Mouse (Mus musculus): ENCODE results near the gene Lima1. TPM values are rescaled to one million over a fixed set of nuclear protein-coding genes. Genes with fewer than 3 reads are reported as not detected.

Gene Lima1
- polyA plus RNA-seq, 1 experiment from 2014 or later = 69.4 TPM

- Histone ChIP-seq H3K4me3 (ENCODE audit: low read depth, low read length) (peak overlapping the region; percentile 91), H3K36me3 (ENCODE audit: control insufficient read depth, insufficient read depth, low read length) (no peaks in the 10 kb centered on the region), H3K9me3 (ENCODE audit: control insufficient read depth, low read depth, low read length) (no peaks in the 10 kb centered on the region), H3K27me3 (ENCODE audit: control insufficient read depth, insufficient read depth, low read length) (no peaks in the 10 kb centered on the region), H3K4me1 (ENCODE audit: control insufficient read depth, insufficient read depth, low read length) (peaks cover 16% of the 10 kb centered on the region), H3K4me2 (replicated peaks; ENCODE audit: low read depth, low read length) (peak overlapping the region; percentile 65), H3K27ac (ENCODE audit: low read length) (peak overlapping the region; percentile 95), H3K9ac (replicated peaks; ENCODE audit: low read depth, low read length) (peak overlapping the region; percentile 81)
- WGBS = under 1% methylated on average over 59 of the region's 59 CpGs
- peak; percentile 61 for ATAC-seq (ENCODE audit: insufficient number of reproducible peaks, insufficient read depth, low FRiP score, low read depth)
Measured at GRCm38 (mm10) chr15:99771601-99772276, 103.5 kb downstream of the Lima1 start.

- peak overlapping the region; percentile 95 for H3K27ac ChIP-seq (ENCODE audit: low read length)
- WGBS = 8% methylated on average over 5 of the region's 5 CpGs
- peak overlapping the region; percentile 65 for H3K4me2 ChIP-seq (replicated peaks; ENCODE audit: low read depth, low read length)
Measured at GRCm38 (mm10) chr15:99771004-99771500, 104.2 kb downstream of the Lima1 start.

GRCm38 (mm10) chr15:99768761-99769160, 106.5 kb downstream of the Lima1 start:
- H3K9ac ChIP-seq (replicated peaks; ENCODE audit: low read depth, low read length) = no peak overlapping the region
- H3K4me3 ChIP-seq (ENCODE audit: low read depth, low read length) = no peak overlapping the region
- no peak for ATAC-seq (ENCODE audit: insufficient number of reproducible peaks, insufficient read depth, low FRiP score, low read depth)
- peaks cover 16% of the 10 kb centered on the region for H3K4me1 ChIP-seq (ENCODE audit: control insufficient read depth, insufficient read depth, low read length)
- WGBS = 92% methylated on average over 1 of the region's 1 CpGs
- H3K9me3 ChIP-seq (ENCODE audit: control insufficient read depth, low read depth, low read length) = no peaks in the 10 kb centered on the region
- no peaks in the 10 kb centered on the region for H3K27me3 ChIP-seq (ENCODE audit: control insufficient read depth, insufficient read depth, low read length)
- no peak overlapping the region for H3K27ac ChIP-seq (ENCODE audit: low read length)
- H3K4me2 ChIP-seq (replicated peaks; ENCODE audit: low read depth, low read length) = no peak overlapping the region
- H3K36me3 ChIP-seq (ENCODE audit: control insufficient read depth, insufficient read depth, low read length) = no peaks in the 10 kb centered on the region

More at GRCm38 (mm10) chr15:99771004-99771500, 104.2 kb downstream of the Lima1 start:
- no peaks in the 10 kb centered on the region for H3K27me3 ChIP-seq (ENCODE audit: control insufficient read depth, insufficient read depth, low read length)
- H3K9ac ChIP-seq (replicated peaks; ENCODE audit: low read depth, low read length) = peak overlapping the region; percentile 81
- H3K36me3 ChIP-seq (ENCODE audit: control insufficient read depth, insufficient read depth, low read length) = no peaks in the 10 kb centered on the region
- no peak for ATAC-seq (ENCODE audit: insufficient number of reproducible peaks, insufficient read depth, low FRiP score, low read depth)
- peak overlapping the region; percentile 91 for H3K4me3 ChIP-seq (ENCODE audit: low read depth, low read length)
- H3K4me1 ChIP-seq (ENCODE audit: control insufficient read depth, insufficient read depth, low read length) = peaks cover 16% of the 10 kb centered on the region
- H3K9me3 ChIP-seq (ENCODE audit: control insufficient read depth, low read depth, low read length) = no peaks in the 10 kb centered on the region

- peaks cover 14% of the 10 kb centered on the region for H3K4me1 ChIP-seq (ENCODE audit: control insufficient read depth, insufficient read depth, low read length)
- WGBS = 87% methylated on average over 4 of the region's 4 CpGs
- no peaks in the 10 kb centered on the region for H3K27me3 ChIP-seq (ENCODE audit: control insufficient read depth, insufficient read depth, low read length)
- H3K4me3 ChIP-seq (ENCODE audit: low read depth, low read length) = no peak overlapping the region
- no peak overlapping the region for H3K4me2 ChIP-seq (replicated peaks; ENCODE audit: low read depth, low read length)
- ATAC-seq (ENCODE audit: insufficient number of reproducible peaks, insufficient read depth, low FRiP score, low read depth) = no peak
- H3K9ac ChIP-seq (replicated peaks; ENCODE audit: low read depth, low read length) = no peak overlapping the region
- H3K9me3 ChIP-seq (ENCODE audit: control insufficient read depth, low read depth, low read length) = no peaks in the 10 kb centered on the region
- no peak overlapping the region for H3K27ac ChIP-seq (ENCODE audit: low read length)
- no peaks in the 10 kb centered on the region for H3K36me3 ChIP-seq (ENCODE audit: control insufficient read depth, insufficient read depth, low read length)
Measured at GRCm38 (mm10) chr15:99767467-99767866, 107.8 kb downstream of the Lima1 start.

- H3K4me2 ChIP-seq (replicated peaks; ENCODE audit: low read depth, low read length) = no peak overlapping the region
- no peaks in the 10 kb centered on the region for H3K36me3 ChIP-seq (ENCODE audit: control insufficient read depth, insufficient read depth, low read length)
- no peak overlapping the region for H3K27ac ChIP-seq (ENCODE audit: low read length)
- ATAC-seq (ENCODE audit: insufficient number of reproducible peaks, insufficient read depth, low FRiP score, low read depth) = no peak
- no peak overlapping the region for H3K9ac ChIP-seq (replicated peaks; ENCODE audit: low read depth, low read length)
- H3K4me1 ChIP-seq (ENCODE audit: control insufficient read depth, insufficient read depth, low read length) = no peaks in the 10 kb centered on the region
- 70% methylated on average over 3 of the region's 3 CpGs for WGBS
- H3K27me3 ChIP-seq (ENCODE audit: control insufficient read depth, insufficient read depth, low read length) = no peaks in the 10 kb centered on the region
- H3K9me3 ChIP-seq (ENCODE audit: control insufficient read depth, low read depth, low read length) = no peaks in the 10 kb centered on the region
- no peak overlapping the region for H3K4me3 ChIP-seq (ENCODE audit: low read depth, low read length)
Measured at GRCm38 (mm10) chr15:99754204-99754603, 121.1 kb downstream of the Lima1 start.

GRCm38 (mm10) chr15:99740229-99740628, 135.0 kb downstream of the Lima1 start:
- Histone ChIP-seq H3K4me3 (ENCODE audit: low read depth, low read length) (no peak overlapping the region), H3K27ac (ENCODE audit: low read length) (no peak overlapping the region), H3K9ac (replicated peaks; ENCODE audit: low read depth, low read length) (no peak overlapping the region), H3K36me3 (ENCODE audit: control insufficient read depth, insufficient read depth, low read length) (peaks cover 56% of the 10 kb centered on the region), H3K4me2 (replicated peaks; ENCODE audit: low read depth, low read length) (no peak overlapping the region), H3K27me3 (ENCODE audit: control insufficient read depth, insufficient read depth, low read length) (no peaks in the 10 kb centered on the region), H3K4me1 (ENCODE audit: control insufficient read depth, insufficient read depth, low read length) (no peaks in the 10 kb centered on the region), H3K9me3 (ENCODE audit: control insufficient read depth, low read depth, low read length) (no peaks in the 10 kb centered on the region)
- WGBS = 93% methylated on average over 4 of the region's 4 CpGs
- no peak for ATAC-seq (ENCODE audit: insufficient number of reproducible peaks, insufficient read depth, low FRiP score, low read depth)

GRCm38 (mm10) chr15:99736675-99737074, 138.6 kb downstream of the Lima1 start:
- no peaks in the 10 kb centered on the region for H3K4me1 ChIP-seq (ENCODE audit: control insufficient read depth, insufficient read depth, low read length)
- WGBS = 91% methylated on average over 11 of the region's 11 CpGs
- no peak overlapping the region for H3K4me2 ChIP-seq (replicated peaks; ENCODE audit: low read depth, low read length)
- H3K9me3 ChIP-seq (ENCODE audit: control insufficient read depth, low read depth, low read length) = no peaks in the 10 kb centered on the region
- no peaks in the 10 kb centered on the region for H3K27me3 ChIP-seq (ENCODE audit: control insufficient read depth, insufficient read depth, low read length)
- H3K36me3 ChIP-seq (ENCODE audit: control insufficient read depth, insufficient read depth, low read length) = peaks cover 44% of the 10 kb centered on the region
- no peak overlapping the region for H3K27ac ChIP-seq (ENCODE audit: low read length)
- no peak overlapping the region for H3K4me3 ChIP-seq (ENCODE audit: low read depth, low read length)
- ATAC-seq (ENCODE audit: insufficient number of reproducible peaks, insufficient read depth, low FRiP score, low read depth) = no peak
- no peak overlapping the region for H3K9ac ChIP-seq (replicated peaks; ENCODE audit: low read depth, low read length)

GRCm38 (mm10) chr15:99735631-99736030, 139.6 kb downstream of the Lima1 start:
- H3K27me3 ChIP-seq (ENCODE audit: control insufficient read depth, insufficient read depth, low read length) = no peaks in the 10 kb centered on the region
- ATAC-seq (ENCODE audit: insufficient number of reproducible peaks, insufficient read depth, low FRiP score, low read depth) = no peak
- no peak overlapping the region for H3K4me3 ChIP-seq (ENCODE audit: low read depth, low read length)
- no peaks in the 10 kb centered on the region for H3K9me3 ChIP-seq (ENCODE audit: control insufficient read depth, low read depth, low read length)
- 94% methylated on average over 2 of the region's 2 CpGs for WGBS
- no peak overlapping the region for H3K4me2 ChIP-seq (replicated peaks; ENCODE audit: low read depth, low read length)
- no peaks in the 10 kb centered on the region for H3K4me1 ChIP-seq (ENCODE audit: control insufficient read depth, insufficient read depth, low read length)
- no peak overlapping the region for H3K9ac ChIP-seq (replicated peaks; ENCODE audit: low read depth, low read length)
- peaks cover 40% of the 10 kb centered on the region for H3K36me3 ChIP-seq (ENCODE audit: control insufficient read depth, insufficient read depth, low read length)
- no peak overlapping the region for H3K27ac ChIP-seq (ENCODE audit: low read length)

- Histone ChIP-seq H3K36me3 (ENCODE audit: control insufficient read depth, insufficient read depth, low read length) (peaks cover 29% of the 10 kb centered on the region), H3K27me3 (ENCODE audit: control insufficient read depth, insufficient read depth, low read length) (no peaks in the 10 kb centered on the region), H3K4me3 (ENCODE audit: low read depth, low read length) (no peak overlapping the region), H3K4me1 (ENCODE audit: control insufficient read depth, insufficient read depth, low read length) (no peaks in the 10 kb centered on the region), H3K4me2 (replicated peaks; ENCODE audit: low read depth, low read length) (no peak overlapping the region), H3K9me3 (ENCODE audit: control insufficient read depth, low read depth, low read length) (no peaks in the 10 kb centered on the region), H3K9ac (replicated peaks; ENCODE audit: low read depth, low read length) (no peak overlapping the region), H3K27ac (ENCODE audit: low read length) (no peak overlapping the region)
- ATAC-seq (ENCODE audit: insufficient number of reproducible peaks, insufficient read depth, low FRiP score, low read depth) = no peak
- WGBS = 94% methylated on average over 5 of the region's 5 CpGs
Measured at GRCm38 (mm10) chr15:99733186-99733585, 142.1 kb downstream of the Lima1 start.

Data from stomach, embryonic 14.5 days (tissue).